Mouse (Mus musculus) frontal cortex, adult (tissue): ENCODE results near the gene Gm5460.

Experiments used
- ATAC-seq: cut with Nextera tagmentation; 2 replicates; pipeline ENCODE4 v1.9.2; 2017; ENCODE audit warnings: mild to moderate bottlenecking, moderate library complexity, mixed read lengths; ENCODE audit not compliant: low TSS enrichment

The Gm5460 gene

GRCm38 (mm10) chr14:34075346-34075745 lies 58.8 kb downstream of the Gm5460 start:
- ATAC-seq = no peak

DNA sequence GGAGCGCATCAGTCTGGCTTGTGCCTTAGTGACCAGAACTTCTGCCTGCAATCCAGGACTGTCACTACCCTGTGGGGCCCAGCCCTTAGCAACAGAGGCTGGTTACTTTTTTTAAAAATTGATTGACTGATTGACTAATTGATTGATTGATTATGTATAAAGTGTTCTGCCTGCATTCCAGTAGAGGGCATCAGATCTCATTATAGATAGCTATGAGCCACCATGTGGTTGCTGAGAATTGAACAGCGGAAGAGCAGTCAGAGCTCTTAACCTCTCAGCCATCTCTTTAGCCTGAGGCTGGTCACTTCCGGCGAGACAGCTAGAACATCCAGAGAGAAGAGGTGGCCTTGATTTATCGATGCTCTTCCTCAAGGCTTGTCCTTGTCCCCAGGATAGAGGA lies 60.7 kb downstream of the Gm5460 start:
- no peak for ATAC-seq

- ATAC-seq = no peak
These were observed 61.7 kb downstream of the Gm5460 start for GRCm38 (mm10) chr14:34078293-34078692.

DNA sequence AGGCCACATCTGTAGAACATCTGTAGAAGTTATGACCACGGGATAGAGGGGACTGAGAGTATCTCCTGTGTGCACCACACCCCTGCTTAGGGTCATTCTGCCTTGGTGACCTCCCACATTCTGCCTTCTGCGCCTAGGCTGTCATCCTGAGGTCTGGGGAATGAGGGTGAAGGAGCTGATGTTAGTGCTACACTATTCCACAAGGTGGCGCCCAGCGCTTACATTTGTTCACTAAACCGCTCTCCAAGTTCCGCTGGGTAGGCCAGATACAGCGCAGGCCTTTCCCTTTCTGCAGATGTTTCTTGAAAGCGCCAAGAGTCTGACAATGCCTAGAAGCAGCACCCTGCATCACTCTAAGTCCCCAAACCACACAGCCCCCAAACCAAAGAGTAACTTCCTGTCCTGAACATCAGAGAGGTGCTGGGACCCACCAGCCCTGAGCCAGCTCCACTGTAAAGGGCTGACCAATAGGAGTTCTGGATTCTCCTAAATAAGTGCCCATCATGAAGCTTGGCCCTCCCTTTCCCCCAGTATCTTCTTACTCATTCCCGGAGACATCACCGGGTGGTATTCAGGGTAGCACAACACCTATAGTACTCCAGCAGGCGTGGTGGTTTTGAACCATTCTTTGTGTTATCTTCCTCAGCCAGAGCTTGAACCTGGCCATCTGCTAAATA lies 63.9 kb downstream of the Gm5460 start:
- ATAC-seq = peak; percentile 94

- ATAC-seq = no peak
These were observed 69.2 kb downstream of the Gm5460 start, which contains the start of gene Anxa8 for GRCm38 (mm10) chr14:34085731-34086130. Gene Anxa8, plus strand, starts transcription at chr14:34085981.

DNA sequence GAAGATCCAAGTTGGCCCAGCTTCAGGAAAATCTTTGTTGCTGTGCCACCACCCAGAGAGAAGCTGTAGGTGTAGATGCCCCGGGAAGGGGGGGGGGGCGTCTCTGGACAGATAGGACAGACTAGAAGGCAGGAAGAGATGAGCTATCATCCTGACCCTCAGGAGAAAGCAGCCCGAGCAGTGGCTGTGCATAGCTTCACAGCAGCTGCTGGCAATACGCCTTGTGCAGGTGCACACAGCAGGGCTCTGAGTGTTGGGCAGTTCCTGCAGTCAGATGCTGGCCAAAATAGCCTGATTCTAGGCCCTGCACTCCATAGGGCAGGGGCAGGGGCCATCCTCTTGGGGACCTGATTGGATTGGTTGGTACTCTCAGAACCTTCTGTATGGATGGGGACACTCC lies 70.2 kb downstream of the Gm5460 start:
- no peak for ATAC-seq

DNA sequence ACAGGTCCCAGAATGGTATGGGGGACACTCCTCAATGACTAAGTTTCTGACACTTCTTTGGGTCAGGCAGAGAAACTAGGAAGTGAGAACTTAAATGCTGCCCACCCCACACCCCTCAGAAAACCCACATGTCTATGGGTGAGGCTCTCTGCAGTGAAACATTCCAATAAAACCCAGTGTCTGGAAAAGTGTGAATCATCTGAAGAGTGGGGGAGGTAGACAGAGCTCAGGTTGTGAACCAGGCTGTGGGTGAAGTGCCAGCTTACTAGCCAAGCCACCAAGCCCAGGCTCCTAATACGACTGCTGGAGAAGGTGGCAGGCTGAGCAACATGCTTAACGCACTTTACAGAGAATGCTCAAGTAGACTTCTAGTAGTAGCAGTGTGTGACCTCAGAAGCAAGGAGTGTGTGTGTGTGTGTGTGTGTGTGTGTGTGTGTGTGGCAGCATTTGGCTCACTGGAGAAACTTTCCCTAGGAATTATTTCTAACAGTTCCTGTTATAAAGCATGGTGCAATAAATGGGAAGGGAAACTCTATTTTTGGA lies 71.4 kb downstream of the Gm5460 start:
- no peak for ATAC-seq

- ATAC-seq = no peak
These were observed 73.2 kb downstream of the Gm5460 start for GRCm38 (mm10) chr14:34089796-34090195.

DNA sequence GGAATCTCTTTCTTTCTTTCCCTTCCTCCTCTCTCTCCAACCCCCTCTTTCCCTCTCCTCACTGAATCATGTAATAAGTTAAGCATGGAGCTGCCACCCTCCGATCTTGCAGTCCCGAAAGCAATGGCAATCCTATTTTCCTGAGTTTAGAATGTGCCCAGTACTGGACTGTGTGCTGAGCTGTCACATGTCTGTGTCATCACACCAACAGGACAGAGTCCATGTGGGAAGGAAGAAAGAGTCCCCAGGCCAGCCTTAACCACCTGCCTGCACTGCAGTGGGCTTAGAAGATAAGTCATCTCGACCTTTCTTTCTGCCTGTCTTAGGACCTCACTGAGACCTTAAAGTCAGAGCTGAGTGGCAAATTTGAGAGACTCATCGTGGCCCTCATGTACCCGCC lies 74.9 kb downstream of the Gm5460 start:
- no peak for ATAC-seq

DNA sequence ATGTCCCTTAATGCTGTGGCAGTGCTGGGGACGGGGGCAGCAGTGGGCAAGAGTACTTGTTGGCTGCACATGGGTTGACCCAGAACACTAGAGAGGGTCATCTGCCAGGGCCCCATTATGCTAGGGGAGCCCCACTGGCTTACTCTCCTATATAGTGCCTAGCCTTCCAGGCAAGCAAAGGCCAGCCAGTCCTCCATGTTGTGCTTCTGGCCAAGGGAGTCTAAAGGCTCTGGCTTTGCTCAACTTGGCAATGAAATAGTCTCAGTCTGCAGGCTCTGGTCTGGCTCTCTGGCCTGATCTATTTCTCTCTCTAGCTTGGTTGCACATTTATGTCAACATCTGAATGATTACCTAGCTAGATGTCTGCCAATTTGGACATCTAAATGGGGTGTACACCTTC lies 76.3 kb downstream of the Gm5460 start:
- no peak for ATAC-seq

DNA sequence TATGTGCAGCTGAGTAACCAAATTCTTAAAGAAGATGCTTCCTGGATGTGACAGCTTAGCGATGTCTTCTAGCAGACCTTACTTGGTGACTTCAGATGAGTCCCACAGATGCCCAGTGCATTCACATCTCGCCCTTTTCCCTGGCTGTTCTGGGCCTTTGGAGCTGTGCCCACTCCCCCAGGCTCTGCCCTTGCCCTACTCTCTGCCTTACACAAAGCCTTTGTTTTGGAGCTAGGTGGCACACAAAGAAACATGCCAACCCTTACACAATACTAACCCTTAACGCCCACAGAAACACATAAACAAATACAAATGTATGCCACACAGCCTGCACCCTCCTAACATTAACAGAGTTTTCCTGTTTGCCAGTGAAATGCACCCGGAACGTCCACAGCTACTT lies 79.6 kb downstream of the Gm5460 start:
- no peak for ATAC-seq
